ENCODE assay signal across 7 mouse cellular contexts in genomic region chr7:44428968-44429521, GRCm38 (mm10). TPM values are rescaled to one million over a fixed set of nuclear protein-coding genes. Genes with fewer than 3 reads are reported as not detected.
DNase-seq lines count a peak whose midpoint lies in the region; ATAC-seq and TF ChIP-seq lines count a peak whose summit lies in the region.

Gene Lrrc4b, plus strand, starts transcription at chr7:44429018.

- 0 out of 2 replicates have a peak, but pooled peaks cover 4% of the 10 kb centered on the region for H3K36me3 ChIP-seq in midbrain, embryonic 14.5 days (ENCODE audit: control insufficient read depth, insufficient read depth, low read length)

- no peaks in the 10 kb centered on the region for H3K9me3 ChIP-seq in midbrain, embryonic 14.5 days (ENCODE audit: control insufficient read depth, low read length)

- peak; percentile 74 for ATAC-seq in midbrain, embryonic 14.5 days (ENCODE audit: low FRiP score, low TSS enrichment)

- peak; percentile 40 for TF ChIP-seq CTCF in layer of hippocampus, adult 2 months (conservative IDR thresholded peaks at IDR 0.05)

- H3K4me2 ChIP-seq in midbrain, embryonic 14.5 days (ENCODE audit: low read length), result peak within 1 kb of the TSS; percentile 76

- peak; percentile 89 for DNase-seq in brain, adult 2 months (ENCODE audit: low read depth, low spot score)
- peak; percentile 87 to 92 for DNase-seq in cerebellum, postnatal 10 days
- DNase-seq in frontal cortex, postnatal 25 days (ENCODE audit: low spot score in 2 of 2), result peak; percentile 44 to 64
- peak; percentile 81 to 87 for DNase-seq in layer of hippocampus, adult 2 months (ENCODE audit: low spot score in 2 of 2)
- peak; percentile 96 for DNase-seq in midbrain, embryonic 14.5 days
- no peak for DNase-seq in spleen, postnatal 10 days (ENCODE audit: low spot score in 2 of 2)
- DNase-seq in gastrocnemius, postnatal 14 days, result no peak

- WGBS in midbrain, embryonic 14.5 days, result under 1% methylated on average over 51 of the region's 69 CpGs

- H3K27ac ChIP-seq in layer of hippocampus, adult 2 months, result peak within 1 kb of the TSS; percentile 99
- H3K27ac ChIP-seq in midbrain, embryonic 14.5 days (replicated peaks; ENCODE audit: low read depth, low read length), result peak within 1 kb of the TSS; percentile 100

- peak within 1 kb of the TSS; percentile 83 for H3K4me3 ChIP-seq in layer of hippocampus, adult 2 months
- H3K4me3 ChIP-seq in midbrain, embryonic 14.5 days (replicated peaks; ENCODE audit: low read depth, low read length), result peak within 1 kb of the TSS; percentile 76

- peak within 1 kb of the TSS; percentile 99 for H3K9ac ChIP-seq in midbrain, embryonic 14.5 days (replicated peaks; ENCODE audit: low read length)

- intact Hi-C loops in gastrocnemius, postnatal 14 days (cut with DNase I; ENCODE audit: low total_unique reads), result no loop called here

- H3K4me1 ChIP-seq in midbrain, embryonic 14.5 days (ENCODE audit: control insufficient read depth, insufficient read depth, low read length), result peaks cover 37% of the 10 kb centered on the region

- no peaks in the 10 kb centered on the region for H3K27me3 ChIP-seq in midbrain, embryonic 14.5 days (ENCODE audit: control insufficient read depth, insufficient read depth, low read length)

RNA-seq across cellular contexts. Expression of gene Lrrc4b, which starts in this region (rescaled TPM):
- total RNA-seq in layer of hippocampus, adult 2 months (2021), result 100 to 1,000 TPM; 318 to 334 TPM
- 28.4 and 39.0 TPM in 2 replicates for polyA plus RNA-seq in midbrain, embryonic 14.5 days (2014; fragmentation: Nextera tagmentation; extraction: Ambion mirVana)
- 1 to 10 TPM in 1 of 2 experiments, under 1 TPM in 1; 0.51 to 1.3 TPM for total RNA-seq in gastrocnemius, postnatal 14 days (2021)

Comparison
In these comparisons a context has a peak if more than half of its experiments do, and no peak if none do; other contexts are left out.
1. RNA of gene Lrrc4b (total RNA-seq): 318 to 334 TPM in layer of hippocampus, adult 2 months; 0.51 to 1.3 TPM in gastrocnemius, postnatal 14 days; every median in the first group is over 100 times any median in the second.
2. DNase-seq: peak in brain, adult 2 months (single experiment), cerebellum, postnatal 10 days (2 of 2), frontal cortex, postnatal 25 days (2 of 2), layer of hippocampus, adult 2 months (2 of 2) and midbrain, embryonic 14.5 days (single experiment); none in spleen, postnatal 10 days (0 of 2) and gastrocnemius, postnatal 14 days (single experiment).